In genomic region chr14:6742232-6742631, GRCm38 (mm10) we compare ENCODE assay signal across 2 mouse cellular contexts. TPM values are rescaled to one million over a fixed set of nuclear protein-coding genes. Genes with fewer than 3 reads are reported as not detected.
"Had no signal": no experiment of that assay in that cellular context is flagged by ENCODE, and none has a peak within 500 bp of the region (broad histone marks: within the 10 kb centered on the region; RNA-seq: fewer than 3 reads in every experiment).

Gm3636 (minus strand) TSS chr14:6742332.

RNA-seq across cellular contexts. Expression of gene Gm3636, which starts in this region (rescaled TPM):
- total RNA-seq: liver, adult 2 months had no signal
- polyA plus RNA-seq: large intestine, adult 2 months; liver, adult 2 months had no signal
